Mouse (Mus musculus) ES-Bruce4 (cell line): ENCODE measurements around the gene Gcgr. TPM values are rescaled to one million over a fixed set of nuclear protein-coding genes. Genes with fewer than 3 reads are reported as not detected.
A peak's percentile ranks its signal among the peaks of the same experiment; 100 is the strongest.

ENCODE experiments used
- H3K27ac ChIP-seq: 2 replicates; pipeline ENCODE4 v1.5.1; 2012; ENCODE audit warnings: low read length, inconsistent platforms; ENCODE audit not compliant: insufficient read depth
- H3K27me3 ChIP-seq: 2 replicates; pipeline ENCODE4 v1.6.1; 2012; ENCODE audit warnings: mild to moderate bottlenecking, low read length, inconsistent platforms; ENCODE audit not compliant: control insufficient read depth, poor library complexity, insufficient read depth, severe bottlenecking
- H3K36me3 ChIP-seq: 2 replicates; pipeline ENCODE4 v1.6.1; 2012; ENCODE audit warnings: inconsistent platforms, mild to moderate bottlenecking, low read length, moderate library complexity; ENCODE audit not compliant: control insufficient read depth, poor library complexity, insufficient read depth, severe bottlenecking
- H3K4me1 ChIP-seq: one replicate; pipeline ENCODE4 v1.8.1; 2011; ENCODE audit warnings: low read length; ENCODE audit not compliant: control insufficient read depth, insufficient read depth
- H3K4me3 ChIP-seq: 2 replicates; pipeline ENCODE4 v1.5.1; 2011; ENCODE audit warnings: low read depth, mild to moderate bottlenecking, low read length
- H3K9ac ChIP-seq: 2 replicates; pipeline ENCODE4 v1.6.1; 2012; ENCODE audit warnings: low read depth, mild to moderate bottlenecking, inconsistent platforms; ENCODE audit not compliant: poor library complexity, severe bottlenecking
- H3K9me3 ChIP-seq: replicated peaks from 2 replicates; pipeline ENCODE4 v1.6.1; 2012; ENCODE audit warnings: mild to moderate bottlenecking, low read length, inconsistent platforms; ENCODE audit not compliant: control insufficient read depth, poor library complexity, insufficient read depth, severe bottlenecking
- CTCF ChIP-seq: IDR thresholded peaks from one replicate; pipeline ENCODE4 v1.8.1; 2011; ENCODE audit warnings: low read depth, low read length
- EP300 ChIP-seq: IDR thresholded peaks from 2 replicates; pipeline ENCODE4 v1.6.1; 2011; ENCODE audit warnings: low read depth, low read length; ENCODE audit not compliant: insufficient read depth
- POLR2A ChIP-seq: IDR thresholded peaks from one replicate; pipeline ENCODE4 v1.8.1; 2011; ENCODE audit warnings: low read length; ENCODE audit not compliant: insufficient read depth
- polyA plus RNA-seq: library from polyadenylated mRNA; stranded (reverse); fragments of >200 nt; gene quantifications from 2 replicates; pipeline ENCODE4 v1.2.4, GENCODE M21; 2011; ENCODE audit warnings: low read depth; ENCODE audit not compliant: missing spikeins, insufficient read depth, insufficient read length

Gene Gcgr
- polyA plus RNA-seq, 1 experiment = not detected

- Histone ChIP-seq H3K36me3 (0 out of 2 replicates have a peak, but pooled peaks cover 2% of the 10 kb centered on the region), H3K27ac (no peak overlapping the region), H3K4me3 (no peak overlapping the region), H3K9ac (no peak overlapping the region), H3K9me3 (no peaks in the 10 kb centered on the region), H3K27me3 (no peaks in the 10 kb centered on the region), H3K4me1 (no peaks in the 10 kb centered on the region)
- TF ChIP-seq EP300 = no peak
- no peak for TF ChIP-seq CTCF
- no peak for TF ChIP-seq POLR2A
Observed at GRCm38 (mm10) chr11:120545964-120546363, 15.5 kb downstream of the Gcgr start.

DNA sequence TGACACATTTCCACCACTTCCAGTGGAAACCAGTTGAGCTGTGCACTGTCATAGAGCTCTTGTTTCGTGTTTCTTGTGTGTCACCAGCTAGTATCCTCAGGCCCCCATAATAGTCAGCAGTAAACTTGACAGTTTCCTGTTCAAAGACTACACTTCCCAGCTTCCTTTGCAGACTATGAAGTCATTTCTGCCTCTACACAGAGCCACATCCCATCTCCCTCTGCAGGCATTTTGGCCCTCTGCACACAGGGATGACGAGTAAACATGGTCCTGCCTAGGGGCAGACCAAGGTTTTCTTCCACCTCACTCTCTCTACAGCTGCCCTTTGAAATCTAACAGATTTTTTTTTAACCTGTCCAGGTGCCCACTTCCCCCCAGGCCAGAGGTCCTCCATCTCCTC, 17.0 kb downstream of the Gcgr start:
- H3K36me3 ChIP-seq = 0 out of 2 replicates have a peak, but pooled peaks cover 2% of the 10 kb centered on the region
- TF ChIP-seq EP300 (no peak), CTCF (no peak), POLR2A (no peak)
- no peak overlapping the region for H3K9ac ChIP-seq
- H3K27me3 ChIP-seq = no peaks in the 10 kb centered on the region
- no peaks in the 10 kb centered on the region for H3K9me3 ChIP-seq
- no peak overlapping the region for H3K4me3 ChIP-seq
- H3K27ac ChIP-seq = no peak overlapping the region
- H3K4me1 ChIP-seq = no peaks in the 10 kb centered on the region

DNA sequence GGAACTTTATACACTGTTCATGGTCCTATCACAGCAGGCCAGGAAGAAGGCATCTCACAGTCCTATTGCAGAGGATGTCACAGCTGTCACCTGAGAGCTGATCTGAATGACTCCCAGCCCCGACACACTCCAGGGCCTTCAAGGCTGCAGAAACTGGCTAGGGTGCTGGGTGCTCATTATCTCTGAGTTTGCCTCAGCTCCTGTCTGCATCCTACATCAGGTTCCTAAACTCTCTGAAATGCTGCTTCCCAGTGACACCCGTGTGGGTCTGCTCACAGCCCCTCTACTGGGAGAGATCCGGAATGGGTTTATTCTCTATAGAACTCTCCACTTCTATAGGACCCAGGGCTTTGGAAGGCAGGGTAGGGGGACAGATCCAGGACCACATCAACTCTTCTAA, 17.7 kb downstream of the Gcgr start:
- no peaks in the 10 kb centered on the region for H3K4me1 ChIP-seq
- no peak overlapping the region for H3K9ac ChIP-seq
- H3K27me3 ChIP-seq = no peaks in the 10 kb centered on the region
- H3K4me3 ChIP-seq = no peak overlapping the region
- H3K9me3 ChIP-seq = no peaks in the 10 kb centered on the region
- H3K27ac ChIP-seq = no peak overlapping the region
- TF ChIP-seq CTCF (no peak), EP300 (no peak), POLR2A (no peak)
- H3K36me3 ChIP-seq = 0 out of 2 replicates have a peak, but pooled peaks cover 2% of the 10 kb centered on the region

DNA sequence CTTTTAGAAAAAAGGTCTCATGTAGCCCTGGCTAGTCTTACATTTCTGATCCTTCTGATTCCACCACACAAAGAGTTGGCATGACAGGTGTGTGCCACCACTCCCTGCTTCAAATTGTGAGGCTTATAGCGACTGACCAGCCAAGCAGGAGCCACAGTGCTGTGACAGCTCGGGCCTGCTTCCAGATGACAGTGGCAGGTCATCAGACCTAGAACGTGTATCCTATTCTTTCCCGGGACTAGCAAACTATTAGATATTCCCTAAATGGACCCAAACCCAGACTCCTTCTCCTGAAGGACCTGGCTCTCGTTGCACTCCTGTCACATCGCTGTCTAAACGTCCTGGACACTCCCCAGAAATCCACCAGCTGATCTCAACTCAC, 18.3 kb downstream of the Gcgr start:
- H3K4me1 ChIP-seq = no peaks in the 10 kb centered on the region
- H3K9me3 ChIP-seq = no peaks in the 10 kb centered on the region
- peak overlapping the region; percentile 33; the same call in 1 of the 2 replicates for H3K27ac ChIP-seq
- H3K4me3 ChIP-seq = peak overlapping the region; percentile 96
- TF ChIP-seq CTCF (no peak), EP300 (no peak), POLR2A (no peak)
- no peaks in the 10 kb centered on the region for H3K27me3 ChIP-seq
- H3K9ac ChIP-seq = peak overlapping the region; percentile 81
- H3K36me3 ChIP-seq = 0 out of 2 replicates have a peak, but pooled peaks cover 2% of the 10 kb centered on the region

GRCm38 (mm10) chr11:120549168-120549945, 18.9 kb downstream of the Gcgr start, which contains the start of gene Mcrip1:
Mcrip1 (minus strand) TSS chr11:120549727.
- no peaks in the 10 kb centered on the region for H3K9me3 ChIP-seq
- no peaks in the 10 kb centered on the region for H3K27me3 ChIP-seq
- 0 out of 2 replicates have a peak, but pooled peaks cover 2% of the 10 kb centered on the region for H3K36me3 ChIP-seq
- H3K27ac ChIP-seq = peak within 1 kb of the TSS; percentile 33; the same call in 1 of the 2 replicates
- TF ChIP-seq CTCF = no peak
- TF ChIP-seq POLR2A = no peak
- TF ChIP-seq EP300 = no peak
- no peaks in the 10 kb centered on the region for H3K4me1 ChIP-seq
- H3K9ac ChIP-seq = peak within 1 kb of the TSS; percentile 81
- H3K4me3 ChIP-seq = peak within 1 kb of the TSS; percentile 96

DNA sequence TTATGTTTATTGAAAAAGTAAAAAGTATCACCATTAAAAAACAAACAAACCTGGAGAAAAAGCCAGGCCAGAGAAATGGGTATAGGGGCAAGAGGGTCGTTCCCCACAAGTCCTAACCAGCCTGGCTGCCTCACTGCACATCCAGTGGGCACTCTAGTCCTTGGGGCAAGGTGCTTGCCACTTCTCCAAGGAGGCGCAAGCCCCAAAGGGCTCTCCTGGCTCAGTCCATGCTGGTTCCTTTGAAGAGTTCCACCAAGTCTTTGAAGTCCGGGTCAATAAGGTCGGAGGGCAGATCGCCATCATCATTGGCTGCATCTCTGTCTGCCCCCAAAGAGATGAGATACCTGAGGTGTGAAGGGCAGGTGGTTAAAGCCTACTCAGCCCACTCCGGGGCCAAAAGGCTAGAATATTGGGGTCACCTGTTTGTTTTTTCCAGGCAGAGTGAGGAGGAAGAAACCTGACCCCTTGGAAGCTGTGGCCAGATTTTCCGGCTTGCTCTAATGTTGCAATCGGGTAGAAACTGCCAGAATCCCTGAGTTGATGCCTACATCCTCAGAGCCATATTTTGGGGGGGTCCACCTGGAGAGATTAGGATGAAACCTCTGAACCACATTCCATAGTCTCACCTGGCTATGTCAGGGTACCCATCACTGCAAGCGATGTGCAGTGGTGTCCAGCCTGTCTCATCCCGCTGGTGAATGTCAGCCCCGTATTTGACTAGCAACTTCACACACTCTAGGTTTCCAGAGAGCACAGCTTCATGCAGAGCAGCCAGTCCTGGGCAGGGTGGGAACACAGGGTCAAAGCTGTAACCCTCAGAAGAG, 19.7 kb downstream of the Gcgr start:
- no peak for TF ChIP-seq POLR2A
- no peak for TF ChIP-seq CTCF
- TF ChIP-seq EP300 = no peak

More for the DNA sequence above, 19.7 kb downstream of the Gcgr start:
- Histone ChIP-seq H3K27me3 (no peaks in the 10 kb centered on the region), H3K9me3 (no peaks in the 10 kb centered on the region), H3K4me3 (peak overlapping the region; percentile 70), H3K36me3 (no peaks in the 10 kb centered on the region), H3K9ac (peak overlapping the region; percentile 81), H3K27ac (no peak overlapping the region), H3K4me1 (no peaks in the 10 kb centered on the region)
